Mouse (Mus musculus) heart, postnatal 36 days (tissue): ENCODE measurements at regions not wholly inside any gene's neighbourhood (a gene's known extent, or its start where the extent isn't known, plus 50 kb on each side); places are given as distances from the start of the nearest gene placed in this dataset.

Experiments used
- DNase-seq, 2 experiments: peaks; one replicate each; pipeline ENCODE4 v3.0.0; 2021 to 2022
- intact Hi-C: fragments of 180-260 bp; cut with DNase I; formaldehyde crosslinking; loops from one replicate; pipeline ENCODE4 v1.15.1; 2025

- intact Hi-C loops: no loop called here
- DNase-seq: no peak
These were observed 115.4 kb upstream of the Pter start for GRCm38 (mm10) chr2:12808466-12808865.

GRCm38 (mm10) chr2:12815339-12815738 lies 108.5 kb upstream of the Pter start:
- DNase-seq: no peak
- intact Hi-C loops: no loop called here

- no peak for DNase-seq
- intact Hi-C loops: no loop called here
These were observed 97.9 kb upstream of the Pter start for GRCm38 (mm10) chr2:12825902-12826301.

GRCm38 (mm10) chr2:12833579-12833978 lies 90.3 kb upstream of the Pter start:
- intact Hi-C loops: no loop called here
- no peak for DNase-seq

GRCm38 (mm10) chr2:12866543-12866942 lies 57.3 kb upstream of the Pter start:
- intact Hi-C loops: no loop called here
- no peak for DNase-seq

- intact Hi-C loops: no loop called here
- no peak for DNase-seq
These were observed 55.1 kb upstream of the Pter start for GRCm38 (mm10) chr2:12868772-12869171.
